Mouse (Mus musculus): ENCODE data around the gene Mmp28.

DNA sequence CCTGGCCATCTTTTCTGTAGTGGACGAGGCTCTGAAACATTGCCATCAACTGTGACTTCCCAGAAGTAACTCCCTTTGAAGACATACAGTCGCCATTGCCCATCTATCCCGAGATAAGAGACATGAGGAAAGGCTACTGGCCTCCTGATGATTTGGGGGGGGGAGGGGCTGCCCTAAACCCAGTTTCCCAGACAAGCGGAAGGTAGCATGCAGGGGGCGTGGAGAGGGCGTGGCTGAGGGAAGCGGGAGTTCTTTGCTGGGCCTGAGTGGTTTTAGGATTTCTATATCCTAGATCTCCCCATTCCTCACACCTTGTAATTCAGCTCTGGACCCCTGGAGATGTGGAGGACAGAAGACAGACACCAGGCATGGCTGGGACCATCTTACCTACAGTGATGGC lies 19.0 kb downstream of the Mmp28 start:
- TF ChIP-seq CTCF (IDR thresholded peaks at IDR 0.05; ENCODE audit: insufficient read depth, low read length) (no peak), POLR2A (IDR thresholded peaks at IDR 0.05; ENCODE audit: borderline replicate concordance, extremely low read depth, low read depth, low read length) (no peak)

All from lung, adult 2 months (tissue).